Mouse (Mus musculus): Measurements from ENCODE around the gene 4930519P11Rik. TPM values are rescaled to one million over a fixed set of nuclear protein-coding genes. Genes with fewer than 3 reads are reported as not detected.

The 4930519P11Rik gene
- polyA plus RNA-seq, 1 experiment: 0.47 TPM

GRCm38 (mm10) chr2:154656710-154657485 is 43.7 kb upstream of the 4930519P11Rik start:
- no peaks in the 10 kb centered on the region for H3K27me3 ChIP-seq (ENCODE audit: control insufficient read depth, insufficient read depth, insufficient read length)
- peak overlapping the region; percentile 74 for H3ac ChIP-seq (ENCODE audit: control insufficient read depth, insufficient read length)
- H3K4me3 ChIP-seq: peak overlapping the region; percentile 97
- H3K36me3 ChIP-seq (ENCODE audit: control insufficient read depth, insufficient read depth): peaks cover 8% of the 10 kb centered on the region
- peak overlapping the region; percentile 93 for H3K4me2 ChIP-seq (ENCODE audit: low read depth)
- TF ChIP-seq MYOG (IDR thresholded peaks at IDR 0.05; ENCODE audit: control insufficient read depth in 1 of 3, insufficient read depth in 1 of 3, insufficient read length in 2 of 3, low read depth in 2 of 3): peak in 2 of 3 experiments; percentile 23 to 71
- no peak for TF ChIP-seq CEBPB (IDR thresholded peaks at IDR 0.05; ENCODE audit: insufficient read depth, poor library complexity, severe bottlenecking)
- TF ChIP-seq MAX (IDR thresholded peaks at IDR 0.05; ENCODE audit: low read depth): no peak
- TF ChIP-seq TCF12 (IDR thresholded peaks at IDR 0.05; ENCODE audit: insufficient read depth, poor library complexity, severe bottlenecking): no peak
- peak; percentile 64 for TF ChIP-seq POLR2AphosphoS2 (IDR thresholded peaks at IDR 0.05; ENCODE audit: insufficient read length, low read depth)
- TF ChIP-seq SRF (IDR thresholded peaks at IDR 0.05; ENCODE audit: control insufficient read depth, insufficient read length, low read depth): peak; percentile 72
- TF ChIP-seq POLR2A (IDR thresholded peaks at IDR 0.05; ENCODE audit: insufficient read length, low read depth): peak; percentile 78
- peak in 1 of 3 experiments; percentile 53 for TF ChIP-seq MYOD1 (IDR thresholded peaks at IDR 0.05; ENCODE audit: control insufficient read depth in 1 of 3, insufficient read length in 2 of 3, low read depth in 2 of 3)
- TF ChIP-seq E2F4 (IDR thresholded peaks at IDR 0.05; ENCODE audit: insufficient read depth): no peak
- H3K79me2 ChIP-seq (ENCODE audit: control insufficient read depth, insufficient read depth): peaks cover 49% of the 10 kb centered on the region

- Histone ChIP-seq H3K4me3 (peak overlapping the region; percentile 97), H3ac (ENCODE audit: control insufficient read depth, insufficient read length) (no peak overlapping the region), H3K36me3 (ENCODE audit: control insufficient read depth, insufficient read depth) (peaks cover 1% of the 10 kb centered on the region), H3K79me2 (ENCODE audit: control insufficient read depth, insufficient read depth) (peaks cover 39% of the 10 kb centered on the region), H3K4me2 (ENCODE audit: low read depth) (peak overlapping the region; percentile 61), H3K27me3 (ENCODE audit: control insufficient read depth, insufficient read depth, insufficient read length) (no peaks in the 10 kb centered on the region)
- TF ChIP-seq MYOG (IDR thresholded peaks at IDR 0.05; ENCODE audit: control insufficient read depth in 1 of 3, insufficient read depth in 1 of 3, insufficient read length in 2 of 3, low read depth in 2 of 3): no peak
- no peak for TF ChIP-seq SRF (IDR thresholded peaks at IDR 0.05; ENCODE audit: control insufficient read depth, insufficient read length, low read depth)
- TF ChIP-seq MAX (IDR thresholded peaks at IDR 0.05; ENCODE audit: low read depth): no peak
- TF ChIP-seq TCF12 (IDR thresholded peaks at IDR 0.05; ENCODE audit: insufficient read depth, poor library complexity, severe bottlenecking): no peak
- no peak for TF ChIP-seq TCF3 (IDR thresholded peaks at IDR 0.05; ENCODE audit: insufficient read length, low read depth)
- TF ChIP-seq MYOD1 (IDR thresholded peaks at IDR 0.05; ENCODE audit: control insufficient read depth in 1 of 3, insufficient read length in 2 of 3, low read depth in 2 of 3): no peak
- no peak for TF ChIP-seq E2F4 (IDR thresholded peaks at IDR 0.05; ENCODE audit: insufficient read depth)
- TF ChIP-seq POLR2AphosphoS2 (IDR thresholded peaks at IDR 0.05; ENCODE audit: insufficient read length, low read depth): no peak
- no peak for TF ChIP-seq POLR2A (IDR thresholded peaks at IDR 0.05; ENCODE audit: insufficient read length, low read depth)
Observed at GRCm38 (mm10) chr2:154655878-154656414, 42.7 kb upstream of the 4930519P11Rik start.

GRCm38 (mm10) chr2:154654976-154655375 is 41.7 kb upstream of the 4930519P11Rik start:
- Histone ChIP-seq H3K4me2 (ENCODE audit: low read depth) (no peak overlapping the region), H3K79me2 (ENCODE audit: control insufficient read depth, insufficient read depth) (peaks cover 30% of the 10 kb centered on the region), H3K4me3 (no peak overlapping the region), H3K36me3 (ENCODE audit: control insufficient read depth, insufficient read depth) (no peaks in the 10 kb centered on the region), H3ac (ENCODE audit: control insufficient read depth, insufficient read length) (no peak overlapping the region), H3K27me3 (ENCODE audit: control insufficient read depth, insufficient read depth, insufficient read length) (no peaks in the 10 kb centered on the region)
- TF ChIP-seq SRF (IDR thresholded peaks at IDR 0.05; ENCODE audit: control insufficient read depth, insufficient read length, low read depth): no peak

- Histone ChIP-seq H3K27me3 (ENCODE audit: control insufficient read depth, insufficient read depth, insufficient read length) (no peaks in the 10 kb centered on the region), H3ac (ENCODE audit: control insufficient read depth, insufficient read length) (no peak within 1 kb of the TSS), H3K79me2 (ENCODE audit: control insufficient read depth, insufficient read depth) (no peaks in the 10 kb centered on the region), H3K4me2 (ENCODE audit: low read depth) (no peak within 1 kb of the TSS), H3K4me3 (no peak within 1 kb of the TSS), H3K36me3 (ENCODE audit: control insufficient read depth, insufficient read depth) (no peaks in the 10 kb centered on the region)
- TF ChIP-seq POLR2AphosphoS2 (IDR thresholded peaks at IDR 0.05; ENCODE audit: insufficient read length, low read depth) (no peak), MAX (IDR thresholded peaks at IDR 0.05; ENCODE audit: low read depth) (no peak), SRF (IDR thresholded peaks at IDR 0.05; ENCODE audit: control insufficient read depth, insufficient read length, low read depth) (no peak), TCF3 (IDR thresholded peaks at IDR 0.05; ENCODE audit: insufficient read length, low read depth) (no peak), POLR2A (IDR thresholded peaks at IDR 0.05; ENCODE audit: insufficient read length, low read depth) (no peak)
Observed at GRCm38 (mm10) chr2:154651363-154651762, 38.1 kb upstream of the 4930519P11Rik start, which contains the start of gene Chmp4b. Gene Chmp4b (plus strand): TSS chr2:154651705.

GRCm38 (mm10) chr2:154650404-154650803 is 37.2 kb upstream of the 4930519P11Rik start:
- no peak overlapping the region for H3K4me2 ChIP-seq (ENCODE audit: low read depth)
- no peak overlapping the region for H3ac ChIP-seq (ENCODE audit: control insufficient read depth, insufficient read length)
- no peaks in the 10 kb centered on the region for H3K36me3 ChIP-seq (ENCODE audit: control insufficient read depth, insufficient read depth)
- H3K4me3 ChIP-seq: no peak overlapping the region
- H3K79me2 ChIP-seq (ENCODE audit: control insufficient read depth, insufficient read depth): no peaks in the 10 kb centered on the region
- TF ChIP-seq REST (IDR thresholded peaks at IDR 0.05; ENCODE audit: insufficient read depth, insufficient read length) (no peak), USF1 (IDR thresholded peaks at IDR 0.05; ENCODE audit: low read depth) (no peak), MYOD1 (IDR thresholded peaks at IDR 0.05; ENCODE audit: control insufficient read depth in 1 of 3, insufficient read length in 2 of 3, low read depth in 2 of 3) (no peak), MAX (IDR thresholded peaks at IDR 0.05; ENCODE audit: low read depth) (no peak), CEBPB (IDR thresholded peaks at IDR 0.05; ENCODE audit: insufficient read depth, poor library complexity, severe bottlenecking) (no peak), TCF3 (IDR thresholded peaks at IDR 0.05; ENCODE audit: insufficient read length, low read depth) (no peak), MYOG (IDR thresholded peaks at IDR 0.05; ENCODE audit: control insufficient read depth in 1 of 3, insufficient read depth in 1 of 3, insufficient read length in 2 of 3, low read depth in 2 of 3) (no peak), TCF12 (IDR thresholded peaks at IDR 0.05; ENCODE audit: insufficient read depth, poor library complexity, severe bottlenecking) (no peak), SRF (IDR thresholded peaks at IDR 0.05; ENCODE audit: control insufficient read depth, insufficient read length, low read depth) (no peak), E2F4 (IDR thresholded peaks at IDR 0.05; ENCODE audit: insufficient read depth) (no peak), POLR2AphosphoS2 (IDR thresholded peaks at IDR 0.05; ENCODE audit: insufficient read length, low read depth) (no peak), POLR2A (IDR thresholded peaks at IDR 0.05; ENCODE audit: insufficient read length, low read depth) (no peak)
- no peaks in the 10 kb centered on the region for H3K27me3 ChIP-seq (ENCODE audit: control insufficient read depth, insufficient read depth, insufficient read length)
